ENCODE assay signal across 9 mouse cellular contexts in the genomic region with DNA sequence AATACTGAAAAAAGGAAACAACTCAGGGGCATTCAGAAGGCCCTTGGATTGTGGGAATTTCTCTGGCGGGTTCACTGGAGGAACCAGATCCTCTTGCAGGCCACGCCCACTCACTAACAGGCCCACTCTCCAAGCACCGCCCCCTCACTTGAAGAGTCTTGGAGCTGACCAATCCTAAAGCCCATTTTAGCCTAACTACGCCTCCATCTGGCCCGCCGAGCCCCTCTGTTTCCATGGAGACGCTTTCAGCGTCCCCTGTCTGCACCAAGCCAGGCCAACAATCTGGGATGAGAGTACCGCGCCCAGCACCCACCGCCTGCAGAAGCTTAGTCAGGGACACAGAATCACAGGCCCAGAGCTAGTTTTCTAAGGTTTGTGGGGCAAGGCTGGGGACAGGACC. TPM values are rescaled to one million over a fixed set of nuclear protein-coding genes. Genes with fewer than 3 reads are reported as not detected.
DNase-seq lines count a peak whose midpoint lies in the region; ATAC-seq lines count a peak whose summit lies in the region.
"Had no signal": no experiment of that assay in that cellular context is flagged by ENCODE, and none has a peak within 500 bp of the region (broad histone marks: within the 10 kb centered on the region; RNA-seq: fewer than 3 reads in every experiment).

A gene (plus strand): TSS at position 224 of the 400 bp plus-strand sequence.

- no peak for DNase-seq in kidney, adult 8-10 months
- peak; percentile 49 to 56 for DNase-seq in frontal cortex, postnatal 10 days (ENCODE audit: low spot score in 2 of 2)
- DNase-seq in kidney, postnatal 25 days: peak; percentile 18 to 44
- no peak for DNase-seq in liver, embryonic 13.5 days
- no peak for DNase-seq in adrenal gland, postnatal 25 days
- no peak for DNase-seq in adrenal gland, postnatal 36 days

- H3K36me3 ChIP-seq in kidney, embryonic 14.5 days (ENCODE audit: control insufficient read depth, insufficient read depth, low read length): no peaks in the 10 kb centered on the region
- H3K36me3 ChIP-seq in liver, embryonic 13.5 days: no peaks in the 10 kb centered on the region
- H3K36me3 ChIP-seq in neural tube, embryonic 15.5 days: no peaks in the 10 kb centered on the region

- no peak within 1 kb of the TSS for H3K4me3 ChIP-seq in kidney, embryonic 14.5 days (ENCODE audit: low read length)
- no peak within 1 kb of the TSS for H3K4me3 ChIP-seq in liver, embryonic 13.5 days (replicated peaks)
- no peak within 1 kb of the TSS for H3K4me3 ChIP-seq in neural tube, embryonic 15.5 days (replicated peaks)

- H3K27ac ChIP-seq in kidney, embryonic 14.5 days (ENCODE audit: low read depth, low read length): no peak within 1 kb of the TSS
- no peak within 1 kb of the TSS for H3K27ac ChIP-seq in liver, embryonic 13.5 days
- H3K27ac ChIP-seq in neural tube, embryonic 15.5 days (replicated peaks): no peak within 1 kb of the TSS

- ATAC-seq in kidney, embryonic 14.5 days (ENCODE audit: low FRiP score, low TSS enrichment): peak; percentile 97
- ATAC-seq in liver, embryonic 13.5 days (ENCODE audit: low read depth): peak; percentile 50; the same call in 1 of the 2 replicates
- ATAC-seq in neural tube, embryonic 15.5 days (ENCODE audit: low FRiP score): peak; percentile 78

- H3K4me2 ChIP-seq in kidney, embryonic 14.5 days (replicated peaks; ENCODE audit: low read depth, low read length): peak within 1 kb of the TSS; percentile 13
- H3K4me2 ChIP-seq in liver, embryonic 13.5 days: no peak within 1 kb of the TSS
- H3K4me2 ChIP-seq in neural tube, embryonic 15.5 days: peak within 1 kb of the TSS; percentile 31

- 2% methylated on average over 11 of the region's 11 CpGs for WGBS in kidney, embryonic 14.5 days
- 9% methylated on average over 11 of the region's 11 CpGs for WGBS in liver, embryonic 13.5 days (ENCODE audit: insufficient replicate concordance)
- 3% methylated on average over 11 of the region's 11 CpGs for WGBS in neural tube, embryonic 15.5 days

- no peaks in the 10 kb centered on the region for H3K4me1 ChIP-seq in kidney, embryonic 14.5 days (ENCODE audit: control insufficient read depth, insufficient read depth, low read length)
- H3K4me1 ChIP-seq in liver, embryonic 13.5 days (replicated peaks): 0 out of 2 replicates have a peak, but pooled peaks cover 3% of the 10 kb centered on the region
- H3K4me1 ChIP-seq in neural tube, embryonic 15.5 days: no peaks in the 10 kb centered on the region; the same call in 1 of the 2 replicates

- no peak within 1 kb of the TSS for H3K9ac ChIP-seq in kidney, embryonic 14.5 days (ENCODE audit: low read depth, low read length)
- H3K9ac ChIP-seq in liver, embryonic 13.5 days: no peak within 1 kb of the TSS
- H3K9ac ChIP-seq in neural tube, embryonic 15.5 days (replicated peaks): no peak within 1 kb of the TSS

- no peaks in the 10 kb centered on the region; the same call in 1 of the 2 replicates for H3K27me3 ChIP-seq in kidney, embryonic 14.5 days (ENCODE audit: control insufficient read depth, insufficient read depth, low read length)
- H3K27me3 ChIP-seq in liver, embryonic 13.5 days: no peaks in the 10 kb centered on the region
- H3K27me3 ChIP-seq in neural tube, embryonic 15.5 days (replicated peaks): no peaks in the 10 kb centered on the region

- H3K9me3 ChIP-seq in kidney, embryonic 14.5 days (ENCODE audit: control insufficient read depth, low read length): no peaks in the 10 kb centered on the region
- no peaks in the 10 kb centered on the region for H3K9me3 ChIP-seq in liver, embryonic 13.5 days (replicated peaks)
- H3K9me3 ChIP-seq in neural tube, embryonic 15.5 days (replicated peaks): no peaks in the 10 kb centered on the region

RNA-seq across cellular contexts. Expression of the gene that starts here (rescaled TPM):
- 0.23 TPM in 1 of 2 replicates, not detected in the other for polyA plus RNA-seq in kidney, embryonic 14.5 days (2014; fragmentation: Nextera tagmentation; extraction: Ambion mirVana)
- not detected in 2 replicates for polyA plus RNA-seq in liver, embryonic 13.5 days (2015; fragmentation: Nextera tagmentation; extraction: Ambion mirVana)
- polyA plus RNA-seq in neural tube, embryonic 15.5 days (2015; fragmentation: Nextera tagmentation; extraction: Ambion mirVana): 0.33 and 0.60 TPM in 2 replicates
- total RNA-seq in adrenal gland, postnatal 25 days (2021): not detected in 2 replicates
- total RNA-seq in adrenal gland, postnatal 36 days (2021): not detected
- total RNA-seq: liver, adult 2 months had no signal
- polyA plus RNA-seq: liver, adult 2 months had no signal

Comparison
In these comparisons a context has a peak if more than half of its experiments do, and no peak if none do; other contexts are left out.
1. DNase-seq: peak in frontal cortex, postnatal 10 days (2 of 2) and kidney, postnatal 25 days (2 of 2); none in kidney, adult 8-10 months (0 of 2), liver, embryonic 13.5 days (single experiment), adrenal gland, postnatal 25 days (single experiment) and adrenal gland, postnatal 36 days (0 of 2).
2. Peak in ATAC-seq and H3K4me2 ChIP-seq in kidney, embryonic 14.5 days; RNA of the gene not detected or under 1 TPM.
3. Peak in ATAC-seq in liver, embryonic 13.5 days; RNA of the gene not detected or under 1 TPM.
4. Peak in ATAC-seq and H3K4me2 ChIP-seq in neural tube, embryonic 15.5 days; RNA of the gene not detected or under 1 TPM.
5. Peak in every context shown above with its lines, with median percentiles within 50 percentile points of each other: ATAC-seq.